Mouse (Mus musculus): ENCODE results near the gene Adora2b.

Adora2b gene

GRCm38 (mm10) chr11:62248401-62249244 is at the start of gene Adora2b:
Adora2b (plus strand) TSS chr11:62248984.
- peak; percentile 94 for DNase-seq (ENCODE audit: low read depth, low spot score)

- no peak for DNase-seq (ENCODE audit: low read depth, low spot score)
These were observed 47.8 kb upstream of the Adora2b start for GRCm38 (mm10) chr11:62200901-62201512.

- no peak for DNase-seq (ENCODE audit: low read depth, low spot score)
These were observed 46.1 kb upstream of the Adora2b start for GRCm38 (mm10) chr11:62202645-62203044.

- no peak for DNase-seq (ENCODE audit: low read depth, low spot score)
These were observed 39.7 kb upstream of the Adora2b start for GRCm38 (mm10) chr11:62209111-62209510.

- no peak for DNase-seq (ENCODE audit: low read depth, low spot score)
These were observed 38.9 kb upstream of the Adora2b start for GRCm38 (mm10) chr11:62209891-62210290.

GRCm38 (mm10) chr11:62213384-62213989 is 35.3 kb upstream of the Adora2b start:
- no peak for DNase-seq (ENCODE audit: low read depth, low spot score)

- peak; percentile 98 for DNase-seq (ENCODE audit: low read depth, low spot score)
These were observed 33.7 kb upstream of the Adora2b start for GRCm38 (mm10) chr11:62215107-62215506.

- DNase-seq (ENCODE audit: low read depth, low spot score): no peak
These were observed 31.0 kb upstream of the Adora2b start for GRCm38 (mm10) chr11:62217751-62218150.

- DNase-seq (ENCODE audit: low read depth, low spot score): no peak
These were observed 27.9 kb upstream of the Adora2b start for GRCm38 (mm10) chr11:62220756-62221510.

- DNase-seq (ENCODE audit: low read depth, low spot score): no peak
These were observed 25.4 kb upstream of the Adora2b start for GRCm38 (mm10) chr11:62223416-62223815.

- DNase-seq (ENCODE audit: low read depth, low spot score): no peak
These were observed 24.8 kb upstream of the Adora2b start for GRCm38 (mm10) chr11:62223962-62224361.

GRCm38 (mm10) chr11:62224797-62225196 is 24.0 kb upstream of the Adora2b start:
- no peak for DNase-seq (ENCODE audit: low read depth, low spot score)

GRCm38 (mm10) chr11:62240631-62241261 is 8.0 kb upstream of the Adora2b start:
- DNase-seq (ENCODE audit: low read depth, low spot score): no peak

GRCm38 (mm10) chr11:62243871-62244270 is 4.9 kb upstream of the Adora2b start:
- DNase-seq (ENCODE audit: low read depth, low spot score): no peak

GRCm38 (mm10) chr11:62244471-62244870 is 4.3 kb upstream of the Adora2b start:
- no peak for DNase-seq (ENCODE audit: low read depth, low spot score)

GRCm38 (mm10) chr11:62247759-62248400 is 904 bp upstream of the Adora2b start:
- no peak for DNase-seq (ENCODE audit: low read depth, low spot score)

GRCm38 (mm10) chr11:62249266-62250037 is 668 bp downstream of the Adora2b start:
- peak; percentile 79 for DNase-seq (ENCODE audit: low read depth, low spot score)

- peak; percentile 56 for DNase-seq (ENCODE audit: low read depth, low spot score)
These were observed 2.3 kb downstream of the Adora2b start for GRCm38 (mm10) chr11:62251047-62251446.

- peak; percentile 26 for DNase-seq (ENCODE audit: low read depth, low spot score)
These were observed 4.6 kb downstream of the Adora2b start for GRCm38 (mm10) chr11:62253380-62253779.

- no peak for DNase-seq (ENCODE audit: low read depth, low spot score)
These were observed 10.4 kb downstream of the Adora2b start for GRCm38 (mm10) chr11:62259214-62259613.

Measured in R1 (cell line).